Comparison of ENCODE assay signal across 41 mouse cellular contexts in the genomic region with DNA sequence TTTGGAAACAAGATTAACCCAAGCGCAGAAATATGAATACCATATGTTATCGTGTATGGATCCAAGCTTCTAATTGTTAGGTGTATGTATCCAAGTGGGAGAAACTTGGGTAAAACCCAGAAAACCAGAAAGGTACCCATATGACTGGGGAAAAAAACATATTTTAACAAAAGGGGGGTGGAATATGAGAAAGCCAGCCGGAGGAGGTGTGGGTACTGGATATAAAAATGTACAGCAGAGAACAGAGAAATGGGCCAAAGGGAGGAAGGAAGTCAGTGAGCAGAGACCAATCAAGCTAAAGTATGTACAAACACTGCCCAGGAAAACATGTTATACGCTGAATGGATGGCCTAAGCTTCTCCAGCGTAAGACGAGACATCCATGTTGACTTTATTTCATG. TPM values are rescaled to one million over a fixed set of nuclear protein-coding genes. Genes with fewer than 3 reads are reported as not detected.
DNase-seq lines count a peak whose midpoint lies in the region; ATAC-seq lines count a peak whose summit lies in the region.
"Had no signal": no experiment of that assay in that cellular context is flagged by ENCODE, and none has a peak within 500 bp of the region (broad histone marks: within the 10 kb centered on the region; RNA-seq: fewer than 3 reads in every experiment).

No protein-coding gene starts in this region.

- 74% methylated on average over 6 of the region's 6 CpGs for WGBS in embryonic facial prominence, embryonic 14.5 days
- 91% methylated on average over 6 of the region's 6 CpGs for WGBS in embryonic facial prominence, embryonic 10.5 days
- WGBS in midbrain, embryonic 14.5 days: 95% methylated on average over 6 of the region's 6 CpGs

- no peak overlapping the region for H3K9ac ChIP-seq in embryonic facial prominence, embryonic 14.5 days (ENCODE audit: low read depth, low read length)
- H3K9ac ChIP-seq in midbrain, embryonic 14.5 days (replicated peaks; ENCODE audit: low read length): no peak overlapping the region
- H3K9ac ChIP-seq: embryonic facial prominence, embryonic 15.5 days; forebrain, embryonic 12.5 days; forebrain, postnatal 0 days; heart, embryonic 13.5 days; hindbrain, embryonic 14.5 days; limb, embryonic 13.5 days; lung, embryonic 15.5 days had no signal

- no peaks in the 10 kb centered on the region for H3K27me3 ChIP-seq in embryonic facial prominence, embryonic 14.5 days (replicated peaks; ENCODE audit: control insufficient read depth, insufficient read depth, low read length)
- no peaks in the 10 kb centered on the region for H3K27me3 ChIP-seq in embryonic facial prominence, embryonic 10.5 days (replicated peaks; ENCODE audit: low read depth, poor library complexity, severe bottlenecking)
- no peaks in the 10 kb centered on the region for H3K27me3 ChIP-seq in midbrain, embryonic 14.5 days (ENCODE audit: control insufficient read depth, insufficient read depth, low read length)
- H3K27me3 ChIP-seq: CH12.LX; embryonic facial prominence, embryonic 15.5 days; forebrain, embryonic 12.5 days; heart, embryonic 13.5 days; limb, embryonic 13.5 days; lung, embryonic 15.5 days had no signal

- no peak overlapping the region for H3K4me2 ChIP-seq in embryonic facial prominence, embryonic 14.5 days (ENCODE audit: low read depth, low read length)
- H3K4me2 ChIP-seq in midbrain, embryonic 14.5 days (ENCODE audit: low read length): no peak overlapping the region
- H3K4me2 ChIP-seq: embryonic facial prominence, embryonic 15.5 days; forebrain, embryonic 12.5 days; heart, embryonic 13.5 days; hindbrain, embryonic 14.5 days; limb, embryonic 13.5 days; liver, embryonic 11.5 days; lung, embryonic 15.5 days had no signal

- H3K27ac ChIP-seq in embryonic facial prominence, embryonic 14.5 days (replicated peaks; ENCODE audit: low read depth, low read length): no peak overlapping the region
- no peak overlapping the region for H3K27ac ChIP-seq in embryonic facial prominence, embryonic 10.5 days (replicated peaks)
- H3K27ac ChIP-seq in midbrain, embryonic 14.5 days (replicated peaks; ENCODE audit: low read depth, low read length): no peak overlapping the region
- H3K27ac ChIP-seq: embryonic facial prominence, embryonic 15.5 days; forebrain, embryonic 12.5 days; heart, embryonic 13.5 days; hindbrain, embryonic 14.5 days; layer of hippocampus, adult 2 months; limb, embryonic 13.5 days; lung, embryonic 15.5 days; midbrain, embryonic 10.5 days; stomach, postnatal 0 days had no signal

- peak; percentile 5 for DNase-seq in embryonic facial prominence, embryonic 14.5 days (ENCODE audit: low spot score)
- DNase-seq in embryonic facial prominence, embryonic 10.5 days (ENCODE audit: low spot score): no peak
- peak; percentile 53 for DNase-seq in layer of hippocampus, adult 9-11 months
- DNase-seq in layer of hippocampus, postnatal 36 days: no peak
- DNase-seq in right cerebral cortex, postnatal 25 days: peak; percentile 28
- DNase-seq in right cerebral cortex, postnatal 14 days: no peak
- DNase-seq in kidney, postnatal 4 days: no peak
- DNase-seq in midbrain, embryonic 14.5 days: no peak
- DNase-seq: adrenal gland, adult 8-10 months; cerebellum, adult 8-10 months; cerebellum, postnatal 25 days; forebrain, postnatal 0 days; gastrocnemius, postnatal 10 days; heart, postnatal 10 days; kidney, adult 11 months; kidney, postnatal 14 days; thymus, adult 2 months had no signal

- no peak overlapping the region for H3K4me3 ChIP-seq in embryonic facial prominence, embryonic 14.5 days (ENCODE audit: low read depth, low read length)
- H3K4me3 ChIP-seq in embryonic facial prominence, embryonic 10.5 days: no peak overlapping the region
- H3K4me3 ChIP-seq in midbrain, embryonic 14.5 days (replicated peaks; ENCODE audit: low read depth, low read length): no peak overlapping the region
- H3K4me3 ChIP-seq: embryonic facial prominence, embryonic 15.5 days; forebrain, embryonic 12.5 days; heart, embryonic 13.5 days; layer of hippocampus, adult 2 months; limb, embryonic 13.5 days; lung, embryonic 15.5 days; midbrain, embryonic 10.5 days had no signal

- no peak for ATAC-seq in embryonic facial prominence, embryonic 14.5 days (ENCODE audit: low read depth)
- ATAC-seq in midbrain, embryonic 14.5 days (ENCODE audit: low FRiP score, low TSS enrichment): no peak
- ATAC-seq: activated CD4-positive, CD25-positive, alpha-beta regulatory T cell, adult 4 months; forebrain, postnatal 0 days; midbrain, embryonic 16.5 days had no signal

- H3K4me1 ChIP-seq in embryonic facial prominence, embryonic 14.5 days (ENCODE audit: control insufficient read depth, insufficient read depth, low read length): no peaks in the 10 kb centered on the region
- no peaks in the 10 kb centered on the region for H3K4me1 ChIP-seq in embryonic facial prominence, embryonic 10.5 days
- no peaks in the 10 kb centered on the region for H3K4me1 ChIP-seq in midbrain, embryonic 14.5 days (ENCODE audit: control insufficient read depth, insufficient read depth, low read length)
- H3K4me1 ChIP-seq: embryonic facial prominence, embryonic 15.5 days; heart, embryonic 13.5 days; limb, embryonic 13.5 days; lung, embryonic 15.5 days had no signal

- H3K36me3 ChIP-seq in embryonic facial prominence, embryonic 14.5 days (ENCODE audit: control insufficient read depth, insufficient read depth, low read length): no peaks in the 10 kb centered on the region
- no peaks in the 10 kb centered on the region for H3K36me3 ChIP-seq in embryonic facial prominence, embryonic 10.5 days (replicated peaks)
- H3K36me3 ChIP-seq in midbrain, embryonic 14.5 days (ENCODE audit: control insufficient read depth, insufficient read depth, low read length): no peaks in the 10 kb centered on the region
- H3K36me3 ChIP-seq: embryonic facial prominence, embryonic 15.5 days; forebrain, embryonic 12.5 days; heart, embryonic 13.5 days; limb, embryonic 13.5 days; lung, embryonic 15.5 days; midbrain, embryonic 10.5 days had no signal

- H3K9me3 ChIP-seq in embryonic facial prominence, embryonic 14.5 days (ENCODE audit: control insufficient read depth, low read length): no peaks in the 10 kb centered on the region
- no peaks in the 10 kb centered on the region for H3K9me3 ChIP-seq in embryonic facial prominence, embryonic 10.5 days
- no peaks in the 10 kb centered on the region for H3K9me3 ChIP-seq in midbrain, embryonic 14.5 days (ENCODE audit: control insufficient read depth, low read length)
- H3K9me3 ChIP-seq: embryonic facial prominence, embryonic 15.5 days; forebrain, embryonic 12.5 days; heart, embryonic 13.5 days; limb, embryonic 13.5 days; lung, embryonic 15.5 days; midbrain, embryonic 10.5 days had no signal

RNA-seq across cellular contexts. Expression of a gene that starts 43.7 kb away (rescaled TPM):
- polyA plus RNA-seq in embryonic facial prominence, embryonic 14.5 days (2014; fragmentation: Nextera tagmentation; extraction: Ambion mirVana): 0.07 and 0.11 TPM in 2 replicates
- 0.04 and 0.06 TPM in 2 replicates for polyA plus RNA-seq in embryonic facial prominence, embryonic 10.5 days (2016; fragmentation: Nextera tagmentation; extraction: Ambion mirVana)
- not detected for total RNA-seq in layer of hippocampus, postnatal 36 days (2021)
- polyA plus RNA-seq in midbrain, embryonic 14.5 days (2014; fragmentation: Nextera tagmentation; extraction: Ambion mirVana): 0.68 and 0.86 TPM in 2 replicates
- total RNA-seq: adrenal gland, adult 8-10 months; adrenal gland, postnatal 4 days; CH12.LX; ES-E14; forebrain, postnatal 0 days; gastrocnemius, postnatal 10 days; heart, adult 8-10 months; heart, postnatal 10 days; hematopoietic stem cell, adult 5-6 weeks; layer of hippocampus, adult 2 months; left cerebral cortex, adult 8-10 months; megakaryocyte progenitor cell, adult 5-6 weeks had no signal
- polyA plus RNA-seq: activated CD4-positive, CD25-positive, alpha-beta regulatory T cell, adult 4 months; C2C12; gonadal fat pad, adult 2 months; kidney, embryonic 14.5 days; limb, embryonic 13.5 days; liver, embryonic 11.5 days; liver, embryonic 16.5 days; lung, embryonic 15.5 days; spleen, adult 2 months; thymus, adult 2 months had no signal

Comparison
In these comparisons a context has a peak if more than half of its experiments do, and no peak if none do; other contexts are left out.
1. DNase-seq: peak in embryonic facial prominence, embryonic 14.5 days (single experiment), layer of hippocampus, adult 9-11 months (single experiment) and right cerebral cortex, postnatal 25 days (single experiment); none in embryonic facial prominence, embryonic 10.5 days (single experiment), layer of hippocampus, postnatal 36 days (0 of 2), right cerebral cortex, postnatal 14 days (single experiment), kidney, postnatal 4 days (0 of 2) and midbrain, embryonic 14.5 days (single experiment).